Mouse (Mus musculus) heart, adult 9 months (tissue): ENCODE results near the gene Pa2g4.
"Not testable (repeated sequence)": the region's sequence is repeated elsewhere in the genome, so short reads cannot be mapped to it uniquely, and the experiment has no call there.

ENCODE experiments used
- DNase-seq, 2 experiments: peaks; one replicate each; pipeline ENCODE4 v3.0.0; 2022; ENCODE audit warnings: low spot score in 2 of 2

Gene Pa2g4

DNA sequence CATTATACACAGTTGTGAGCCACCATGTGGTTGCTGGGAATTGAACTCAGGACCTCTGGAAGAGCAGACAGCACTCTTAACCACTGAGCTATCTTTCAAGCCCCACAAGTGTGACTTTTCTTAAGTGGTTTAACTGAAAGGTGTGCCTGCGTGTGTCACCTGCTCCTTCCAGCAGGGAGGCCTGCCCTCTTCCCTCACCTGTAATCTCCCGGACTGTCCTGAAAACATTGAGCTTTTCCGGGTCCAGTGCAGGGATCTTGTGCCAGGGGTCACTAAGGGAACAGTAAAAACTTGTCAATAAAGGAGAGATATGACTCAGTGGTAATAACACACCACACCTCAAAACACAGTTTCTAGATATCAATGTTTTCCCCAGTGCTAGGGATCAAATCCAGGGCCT lies 13.5 kb upstream of the Pa2g4 start:
- DNase-seq, result no peak

DNA sequence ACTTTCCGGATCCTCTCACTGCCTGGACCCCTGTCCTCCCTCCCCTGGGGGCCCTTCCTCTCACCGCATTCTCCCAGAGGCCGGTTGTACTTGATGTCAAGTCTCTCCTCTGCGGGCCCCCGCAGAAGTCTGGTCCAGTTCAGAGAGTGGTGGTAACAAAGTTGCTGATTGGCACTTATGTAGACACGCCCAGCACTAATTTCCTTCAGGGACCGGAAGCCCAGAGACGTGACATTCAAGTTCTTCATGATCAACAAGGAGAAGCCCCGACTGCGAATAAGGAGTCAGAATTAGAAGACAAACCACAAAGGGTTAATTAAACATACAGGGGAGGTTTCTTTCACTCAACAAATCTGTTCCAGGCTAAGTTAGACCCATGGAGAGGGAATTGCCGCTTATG lies 12.5 kb upstream of the Pa2g4 start:
- no peak for DNase-seq

DNA sequence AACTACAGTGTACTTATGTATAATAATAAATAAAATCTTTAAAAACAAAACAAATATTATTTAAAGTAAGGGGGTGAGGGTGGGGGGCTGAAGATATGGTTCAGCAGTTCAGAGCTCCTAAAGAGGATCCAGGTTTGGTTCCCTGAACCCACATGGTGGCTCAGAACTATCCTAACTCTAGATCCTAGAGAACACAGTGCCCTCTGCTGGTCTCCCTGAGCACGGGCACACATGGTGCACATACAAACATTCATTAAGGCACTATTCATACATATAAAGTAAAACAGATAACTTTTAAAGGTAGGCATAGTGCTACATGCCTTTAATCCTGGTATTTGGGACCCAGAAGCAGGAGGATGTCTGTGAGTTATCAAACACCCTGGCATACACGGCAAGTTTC lies 9.3 kb upstream of the Pa2g4 start:
- no peak for DNase-seq

DNA sequence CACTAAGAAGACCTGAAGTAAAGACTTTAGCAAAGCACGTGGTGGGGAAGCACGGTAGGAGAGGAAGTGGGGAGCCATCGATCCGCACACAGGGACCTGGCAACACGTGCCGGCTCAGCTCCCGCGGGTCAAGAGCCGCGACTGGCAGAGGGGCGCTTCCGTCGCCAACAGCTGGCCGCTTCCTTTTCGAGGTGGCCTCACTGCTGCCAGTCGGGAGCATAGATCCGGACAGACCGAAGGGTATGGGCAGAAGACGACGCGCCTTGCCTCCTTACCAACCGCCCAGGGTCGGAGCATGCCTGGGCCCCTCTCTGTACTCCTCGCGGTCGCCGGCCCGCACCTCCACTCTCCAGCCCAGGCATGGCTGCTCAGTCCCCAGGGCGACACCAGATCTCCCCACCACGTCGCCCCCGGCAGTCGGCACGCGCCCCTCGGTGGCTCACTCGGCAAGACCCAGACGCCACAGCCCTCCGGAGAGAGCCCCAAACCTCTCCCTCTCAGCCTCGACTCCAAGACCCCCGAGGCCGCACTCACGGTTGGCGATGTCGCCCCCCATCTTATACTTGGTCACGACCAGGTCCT lies 490 bp downstream of the Pa2g4 start:
- peak in 1 of 2 experiments; percentile 19 for DNase-seq

DNA sequence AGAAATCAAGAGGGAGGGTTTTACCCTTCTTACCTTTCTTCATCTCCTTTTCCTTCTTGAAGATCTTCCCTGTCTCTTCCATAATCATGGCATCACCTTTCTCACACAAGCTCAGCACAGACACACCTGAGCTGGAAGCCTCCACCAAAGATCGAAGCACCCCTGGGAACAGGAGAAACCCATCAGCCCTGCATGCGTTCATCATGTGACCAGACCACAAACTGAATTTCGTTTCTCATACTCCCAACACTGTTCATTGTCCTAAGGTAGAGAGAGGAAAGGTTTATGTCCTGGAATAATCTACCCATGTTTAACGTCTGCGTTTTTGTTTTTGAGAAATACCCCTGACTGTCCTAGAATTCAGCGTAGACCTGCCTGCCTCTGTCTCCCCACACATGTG lies 2.2 kb downstream of the Pa2g4 start:
- no peak for DNase-seq

- DNase-seq, result no peak
Measured at GRCm38 (mm10) chr10:128556963-128557362, 8.8 kb downstream of the Pa2g4 start.

DNA sequence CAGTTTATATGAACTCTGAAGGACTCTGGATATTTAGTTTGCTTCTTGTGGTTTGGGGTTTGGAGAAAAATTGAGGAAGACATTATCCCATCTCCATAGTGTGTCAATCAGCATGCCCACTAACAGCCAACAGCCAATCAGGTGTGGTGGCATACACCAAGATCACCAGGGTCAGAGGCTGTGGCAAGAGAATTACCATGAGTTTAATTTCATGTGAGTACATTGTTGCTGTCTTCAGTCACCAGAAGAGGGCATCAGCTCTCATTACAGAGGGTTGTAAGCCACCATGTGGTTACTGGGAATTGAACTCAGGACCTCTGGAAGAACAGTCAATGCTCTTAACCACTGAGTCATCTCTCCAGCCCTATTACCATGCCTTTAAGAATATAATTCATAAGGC lies 9.5 kb downstream of the Pa2g4 start:
- no peak for DNase-seq

DNA sequence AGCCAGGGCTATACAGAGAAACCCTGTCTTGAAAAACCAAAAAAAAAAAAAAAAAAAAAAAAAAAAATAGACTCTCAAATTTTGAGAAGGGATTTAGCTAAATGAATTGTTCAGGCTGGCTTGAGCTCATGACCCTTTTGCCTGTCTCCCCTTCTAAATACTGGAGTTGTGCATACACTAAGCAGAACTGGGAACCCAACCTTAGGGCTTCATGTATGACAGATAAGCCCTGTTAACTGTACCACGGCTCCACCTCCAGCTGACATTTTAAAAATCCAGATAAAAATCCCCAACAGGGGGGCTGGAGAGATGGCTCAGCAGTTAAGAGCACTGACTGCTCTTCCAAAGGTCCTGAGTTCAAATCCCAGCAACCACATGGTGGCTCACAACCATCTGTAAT lies 10.2 kb downstream of the Pa2g4 start:
- DNase-seq, result not testable (repeated sequence)

GRCm38 (mm10) chr10:128550144-128550823 lies 15.5 kb downstream of the Pa2g4 start:
- DNase-seq, result not testable (repeated sequence)

GRCm38 (mm10) chr10:128549682-128550057 lies 16.1 kb downstream of the Pa2g4 start:
- DNase-seq, result peak; percentile 31 to 46

DNA sequence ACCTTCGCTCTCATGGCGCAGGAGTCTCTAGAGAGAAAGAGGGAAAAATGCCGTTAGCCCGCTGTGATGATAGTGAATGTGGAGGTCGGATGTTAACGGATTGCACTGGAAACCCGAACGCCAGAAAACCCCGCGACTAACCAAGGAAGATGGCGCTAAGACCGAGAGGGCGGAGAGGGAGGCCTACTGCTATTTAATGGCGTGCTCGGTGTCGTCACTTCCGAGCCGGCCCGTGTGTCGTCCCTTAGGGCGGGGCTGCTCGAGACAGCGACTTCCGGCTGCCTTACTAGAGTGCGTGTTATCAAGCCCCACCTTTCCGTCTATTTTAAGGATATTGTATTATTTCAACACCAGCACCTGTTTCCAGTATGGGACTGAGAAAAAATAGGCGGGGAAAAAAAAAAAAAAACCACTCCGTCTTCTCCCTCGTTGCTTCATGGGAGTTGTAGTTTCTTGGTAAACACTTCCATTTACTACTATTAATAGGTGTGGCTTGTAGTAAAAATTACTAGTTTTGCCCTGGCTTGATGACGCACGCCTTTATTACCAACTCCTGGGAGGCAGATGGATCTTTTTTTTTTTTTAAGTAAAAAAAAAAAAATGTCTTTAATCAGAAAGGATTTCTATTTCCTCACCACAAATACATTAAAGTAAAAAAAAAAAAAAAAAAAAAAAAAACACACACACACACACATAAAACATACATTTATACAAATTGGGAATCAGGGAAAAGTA lies 16.7 kb downstream of the Pa2g4 start, which contains the start of gene Rpl41:
Rpl41 (minus strand) TSS at position 359 of the 735 bp plus-strand sequence.
- peak; percentile 96 to 97 for DNase-seq

DNA sequence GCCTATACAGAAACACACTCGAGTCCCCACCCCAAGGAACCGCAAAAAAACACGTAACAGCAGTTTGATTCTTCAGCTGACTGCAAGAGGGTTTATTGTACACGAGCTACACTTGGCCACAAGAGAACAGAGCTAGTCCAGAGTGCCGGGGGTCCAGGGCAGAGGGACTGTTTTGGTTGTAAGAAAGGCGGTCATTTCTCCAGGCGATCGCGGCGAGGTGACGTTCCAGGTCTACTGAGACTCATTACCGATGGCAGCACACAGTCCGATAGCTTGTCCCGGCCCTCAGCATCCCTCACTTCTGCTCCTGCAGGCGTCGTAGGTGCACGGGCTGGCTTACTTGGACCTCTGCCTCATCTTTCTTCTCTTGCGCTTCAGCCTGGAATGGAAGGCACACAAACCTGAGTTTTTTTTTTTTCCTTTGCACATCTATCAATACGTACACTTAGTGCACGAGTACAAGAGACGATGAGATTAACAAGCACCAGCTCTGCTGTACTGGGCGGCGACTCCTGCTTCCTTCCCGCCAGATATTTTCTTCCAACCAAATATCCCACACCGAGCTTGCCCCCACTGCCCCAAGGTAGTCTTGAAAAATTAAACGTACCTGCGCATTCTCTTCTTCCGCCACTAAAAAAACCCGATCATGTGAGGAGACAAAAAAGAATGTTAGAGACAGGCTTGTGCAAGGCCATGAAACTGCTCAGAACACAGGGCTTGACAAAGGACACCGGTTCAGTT lies 17.6 kb downstream of the Pa2g4 start:
- DNase-seq, result not testable (repeated sequence)

DNA sequence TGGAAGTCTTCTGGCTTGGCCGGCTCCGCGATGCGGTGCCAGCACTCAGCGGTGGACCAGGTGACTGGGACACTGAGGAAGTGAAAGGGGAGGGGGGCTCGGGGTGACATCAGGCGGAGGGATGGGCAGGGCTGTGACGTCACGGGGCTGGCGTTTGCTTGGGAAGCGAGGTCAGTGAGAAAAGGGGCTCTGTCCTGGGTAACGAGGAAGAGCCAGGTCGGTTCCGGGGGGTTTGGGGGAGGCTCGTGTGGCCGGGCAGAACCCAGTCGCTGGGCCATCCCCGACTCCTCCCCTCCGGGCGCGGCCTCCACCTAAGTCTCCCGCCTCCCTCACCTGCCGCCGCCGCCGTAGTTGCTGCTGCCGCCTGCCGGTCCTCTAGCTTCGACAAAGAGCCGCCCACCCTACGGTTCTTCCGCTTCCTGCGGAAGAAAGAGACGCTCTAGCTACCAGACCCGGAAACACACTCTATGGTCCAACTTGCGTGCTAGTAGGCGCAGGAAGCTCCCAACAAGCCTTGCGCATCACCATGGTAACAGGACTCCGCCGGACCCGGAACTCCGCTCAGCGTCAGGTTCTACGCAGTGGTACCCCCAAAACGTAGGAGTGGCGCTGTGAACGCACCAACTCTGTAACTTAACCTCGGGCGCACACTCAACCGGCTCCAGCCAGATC lies 18.3 kb downstream of the Pa2g4 start, which contains the start of gene Zc3h10:
Zc3h10 (minus strand) TSS at position 414 of the 672 bp plus-strand sequence.
- peak; percentile 96 to 98 for DNase-seq

DNA sequence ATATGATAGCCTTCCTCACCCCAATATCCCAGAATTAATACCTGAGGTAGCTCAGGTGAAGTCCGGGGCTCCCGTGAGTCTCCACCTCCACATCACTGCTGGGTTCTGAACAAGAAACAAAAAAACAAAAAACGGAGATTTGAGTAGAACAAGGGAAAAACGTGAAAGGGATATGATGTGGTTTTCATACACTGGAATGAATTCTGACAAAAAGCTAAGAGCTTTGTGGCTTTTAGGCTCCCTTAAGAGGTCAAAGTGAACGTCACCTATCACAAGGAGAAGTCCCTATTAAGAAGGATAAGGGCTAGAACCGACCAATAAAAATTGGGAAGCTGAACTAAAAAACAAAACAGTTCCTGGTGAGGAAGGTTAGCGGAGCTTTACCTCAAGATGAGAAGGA lies 19.0 kb downstream of the Pa2g4 start:
- DNase-seq, result peak in 1 of 2 experiments; percentile 13

DNA sequence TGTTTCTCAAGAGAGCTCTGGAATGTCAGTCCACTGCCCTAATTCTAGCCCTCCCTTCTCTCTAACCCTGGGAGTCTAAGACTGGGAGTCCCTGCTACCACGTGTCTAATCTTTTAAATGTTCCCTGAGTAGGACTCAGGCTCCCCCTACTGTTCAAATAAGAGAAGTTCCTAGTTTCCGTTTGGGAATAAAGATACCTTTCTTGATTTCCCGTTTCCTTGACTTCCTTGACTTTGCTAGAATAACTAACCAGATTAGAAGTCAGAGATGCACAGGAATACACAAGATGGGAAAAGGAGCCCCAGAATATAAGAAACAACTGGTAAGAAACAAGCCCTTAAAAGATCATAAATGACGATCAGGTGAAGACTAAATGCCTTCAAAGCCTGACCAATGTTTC lies 19.4 kb downstream of the Pa2g4 start:
- DNase-seq, result peak; percentile 51 to 55

DNA sequence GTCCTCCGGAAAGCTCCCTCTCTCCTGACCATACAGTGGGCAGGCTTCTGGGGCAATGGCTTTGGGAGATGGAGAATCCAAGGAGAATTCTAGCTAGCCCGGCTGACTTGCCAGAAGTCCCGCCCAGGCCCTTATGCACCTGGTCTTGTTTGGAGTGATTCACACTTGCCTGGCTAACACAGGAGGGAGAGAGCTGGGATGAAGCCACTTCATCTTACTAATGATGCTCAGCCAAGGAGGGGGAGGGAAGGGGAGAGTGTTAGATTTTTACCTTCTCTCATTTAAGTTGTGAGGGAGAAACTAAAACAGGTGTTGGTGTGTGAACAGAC lies 20.3 kb downstream of the Pa2g4 start:
- no peak for DNase-seq

DNA sequence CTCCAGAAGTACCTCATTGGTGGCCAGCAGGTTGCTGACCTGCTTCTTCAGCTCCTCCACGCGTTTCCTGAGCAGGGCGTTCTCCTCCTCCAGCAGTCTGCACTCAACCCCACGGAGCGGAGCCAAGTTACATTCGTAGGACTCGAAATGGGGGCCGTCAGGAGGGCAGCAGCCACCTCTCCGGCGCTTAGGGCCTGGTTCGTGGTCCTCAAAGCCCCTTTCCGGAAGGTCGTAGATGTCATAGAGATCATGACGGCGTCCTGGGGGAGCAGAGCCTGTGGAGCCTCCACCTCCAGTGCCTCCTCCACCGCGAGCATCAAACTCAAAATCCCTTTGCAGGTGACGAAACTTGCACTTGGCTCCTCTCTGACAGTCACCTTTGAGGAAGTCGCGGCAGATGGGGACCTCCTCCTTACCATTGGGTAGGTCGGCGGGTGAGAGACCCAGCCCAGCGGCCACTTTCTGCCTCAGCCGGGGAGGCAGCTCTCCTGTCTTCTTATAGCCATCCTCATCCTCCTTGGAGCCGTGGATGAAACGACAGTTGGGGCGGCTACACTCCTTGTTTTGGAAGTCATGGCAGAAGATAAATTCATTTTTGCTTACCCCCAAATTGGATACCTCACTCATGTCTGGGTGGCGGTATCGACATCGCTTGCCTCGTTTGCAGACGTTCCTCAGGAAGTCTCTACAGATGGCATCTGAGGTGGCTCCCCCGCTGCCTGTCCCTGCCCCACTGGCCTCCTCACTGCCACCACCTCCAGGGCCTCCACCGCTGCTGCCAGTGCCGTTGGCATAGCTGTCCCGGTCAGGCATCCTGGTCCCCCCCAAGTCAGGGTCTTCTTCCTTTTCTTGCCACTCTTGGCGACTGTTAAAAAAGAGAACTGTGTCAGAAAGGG lies 20.9 kb downstream of the Pa2g4 start:
- DNase-seq, result no peak

GRCm38 (mm10) chr10:128544151-128544657 lies 21.6 kb downstream of the Pa2g4 start:
- DNase-seq, result no peak

GRCm38 (mm10) chr10:128543100-128543499 lies 22.7 kb downstream of the Pa2g4 start:
- DNase-seq, result no peak

- DNase-seq, result no peak
Measured at GRCm38 (mm10) chr10:128538340-128538870, 27.4 kb downstream of the Pa2g4 start.
